Mouse (Mus musculus) olfactory bulb, adult 2 months (tissue): ENCODE results near the gene Uspl1. TPM values are rescaled to one million over a fixed set of nuclear protein-coding genes. Genes with fewer than 3 reads are reported as not detected.

Experiments
- H3K27ac ChIP-seq: fragments of 200-500 bp; 2 replicates; pipeline ENCODE4 v1.5.1; 2012; ENCODE audit warnings: low read depth, low read length; ENCODE audit not compliant: insufficient read depth
- H3K4me1 ChIP-seq: fragments of 200-500 bp; 2 replicates; pipeline ENCODE4 v1.6.1; 2012; ENCODE audit warnings: low read length; ENCODE audit not compliant: control insufficient read depth, insufficient read depth
- H3K4me3 ChIP-seq: fragments of 200-500 bp; 2 replicates; pipeline ENCODE4 v1.5.1; 2012; ENCODE audit warnings: mild to moderate bottlenecking, low read depth, low read length, moderate library complexity; ENCODE audit not compliant: insufficient read depth
- CTCF ChIP-seq: fragments of 200-500 bp; IDR thresholded peaks from 2 replicates; pipeline ENCODE4 v1.5.1; 2012; ENCODE audit warnings: low read depth, mild to moderate bottlenecking, low read length, moderate library complexity; ENCODE audit not compliant: insufficient read depth
- POLR2A ChIP-seq: fragments of 200-500 bp; IDR thresholded peaks from 2 replicates; pipeline ENCODE4 v1.6.1; 2012; ENCODE audit warnings: mild to moderate bottlenecking, low read depth, low read length, moderate library complexity; ENCODE audit not compliant: insufficient read depth
- WGBS: fragments of 180-500 bp; shearing (Covaris S2); methylation state at CpG from one replicate; pipeline ENCODE4 v1.1.7; 2018; 5-methylcytosine and 5-hydroxymethylcytosine counted together
- polyA plus RNA-seq: library from polyadenylated mRNA; stranded (reverse); fragments of >200 nt; gene quantifications from 2 replicates; pipeline ENCODE4 v1.2.4, GENCODE M21; 2012; ENCODE audit warnings: low replicate concordance; ENCODE audit not compliant: missing spikeins, insufficient read depth, insufficient read length

Uspl1 gene
- polyA plus RNA-seq, 1 experiment, result not detected

DNA sequence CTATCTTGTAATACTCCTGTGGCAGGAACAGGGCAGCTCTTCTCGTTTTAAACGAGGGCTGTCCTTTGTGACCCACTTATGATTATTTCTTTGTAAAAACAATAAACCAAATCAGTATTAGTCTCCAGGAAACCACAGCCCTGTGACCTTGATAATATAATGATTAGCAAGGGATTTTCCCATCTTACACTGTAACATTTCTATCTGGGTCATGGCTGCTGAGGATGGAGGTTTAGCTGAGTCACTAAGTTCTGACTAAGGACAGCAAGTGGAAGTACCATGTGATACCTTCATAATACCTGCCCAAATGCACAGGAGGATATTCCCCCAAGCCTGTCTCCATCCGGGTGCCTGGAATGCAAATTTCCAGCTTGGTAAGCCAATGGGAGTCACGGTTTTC, 23.7 kb upstream of the Uspl1 start:
- Histone ChIP-seq H3K4me1 (no peaks in the 10 kb centered on the region), H3K4me3 (no peak overlapping the region), H3K27ac (no peak overlapping the region)
- 85% methylated on average over 4 of the region's 4 CpGs for WGBS
- TF ChIP-seq CTCF (no peak), POLR2A (no peak)

- TF ChIP-seq POLR2A, result no peak
- no peak for TF ChIP-seq CTCF
- WGBS, result 72% methylated on average over 7 of the region's 7 CpGs
- Histone ChIP-seq H3K4me3 (no peak overlapping the region), H3K27ac (no peak overlapping the region), H3K4me1 (no peaks in the 10 kb centered on the region)
Measured at GRCm38 (mm10) chr5:149162890-149163289, 21.3 kb upstream of the Uspl1 start.

- Histone ChIP-seq H3K4me3 (no peak overlapping the region), H3K27ac (no peak overlapping the region), H3K4me1 (no peaks in the 10 kb centered on the region)
- WGBS, result 79% methylated on average over 7 of the region's 7 CpGs
- TF ChIP-seq CTCF, result no peak
- TF ChIP-seq POLR2A, result no peak
Measured at GRCm38 (mm10) chr5:149164881-149165280, 19.3 kb upstream of the Uspl1 start.

DNA sequence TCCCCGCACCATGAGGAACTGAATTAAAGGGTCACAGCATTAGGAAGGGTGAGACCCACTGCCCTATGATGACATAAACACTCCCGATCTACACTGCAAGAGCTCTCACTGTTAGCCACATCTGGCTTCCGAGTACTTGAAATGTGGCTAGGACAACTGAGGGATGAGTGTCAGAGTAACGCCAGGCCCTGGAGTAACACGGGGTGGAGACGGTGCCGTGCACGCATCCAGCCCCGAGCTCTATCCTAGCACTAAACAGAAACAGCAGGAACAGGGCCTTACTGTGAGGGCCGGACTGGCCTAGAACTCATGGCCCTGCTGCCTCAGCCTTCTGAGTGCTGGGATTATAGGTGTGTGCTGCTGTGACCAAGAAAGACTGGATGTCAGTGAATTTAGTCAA, 18.1 kb upstream of the Uspl1 start:
- H3K27ac ChIP-seq, result no peak overlapping the region
- no peak overlapping the region for H3K4me3 ChIP-seq
- WGBS, result 98% methylated on average over 10 of the region's 10 CpGs
- no peaks in the 10 kb centered on the region for H3K4me1 ChIP-seq
- TF ChIP-seq CTCF, result no peak
- no peak for TF ChIP-seq POLR2A

- TF ChIP-seq CTCF (no peak), POLR2A (no peak)
- 89% methylated on average over 2 of the region's 2 CpGs for WGBS
- Histone ChIP-seq H3K27ac (no peak overlapping the region), H3K4me1 (no peaks in the 10 kb centered on the region), H3K4me3 (no peak overlapping the region)
Measured at GRCm38 (mm10) chr5:149168051-149168450, 16.1 kb upstream of the Uspl1 start.

GRCm38 (mm10) chr5:149168816-149169215, 15.3 kb upstream of the Uspl1 start:
- H3K4me1 ChIP-seq, result no peaks in the 10 kb centered on the region
- 71% methylated on average over 9 of the region's 9 CpGs for WGBS
- TF ChIP-seq POLR2A (no peak), CTCF (no peak)
- H3K27ac ChIP-seq, result no peak overlapping the region
- no peak overlapping the region for H3K4me3 ChIP-seq

DNA sequence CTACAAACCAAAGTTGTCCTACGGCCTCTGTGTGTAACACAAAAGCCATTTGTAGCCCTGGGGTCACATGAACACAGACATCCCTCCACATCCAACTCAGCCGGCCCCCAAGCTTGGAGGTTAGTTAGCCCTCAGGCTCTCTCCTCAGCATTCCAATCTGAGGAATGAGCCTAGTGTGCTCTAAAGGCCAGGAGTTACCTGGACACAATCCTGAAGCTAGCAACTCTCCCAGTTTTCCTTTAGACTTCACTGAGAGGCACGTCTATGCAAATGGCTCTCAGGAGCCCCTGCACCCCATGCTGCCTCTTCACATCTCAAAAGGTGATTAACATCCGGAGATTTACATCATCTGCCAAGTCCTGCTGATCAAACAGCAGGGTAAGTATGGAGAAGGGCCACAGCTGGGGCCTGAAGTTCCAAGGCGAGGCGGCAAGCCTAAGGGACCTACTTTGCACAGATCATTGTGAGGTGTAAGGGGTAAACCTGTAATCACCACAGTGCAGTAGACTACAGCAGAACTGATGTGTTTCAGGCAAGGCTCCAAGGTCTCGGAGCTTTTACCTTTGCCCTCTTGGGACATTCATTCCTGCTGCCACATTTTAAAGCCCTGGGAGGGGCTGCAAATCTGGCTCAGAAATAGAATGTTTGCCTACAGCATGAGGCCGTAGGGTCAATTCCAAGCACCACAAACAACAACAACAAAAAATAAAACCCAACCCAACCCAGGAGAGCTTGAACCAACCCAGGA, 13.1 kb upstream of the Uspl1 start:
- 87% methylated on average over 8 of the region's 8 CpGs for WGBS
- Histone ChIP-seq H3K27ac (no peak overlapping the region), H3K4me3 (no peak overlapping the region), H3K4me1 (no peaks in the 10 kb centered on the region)
- TF ChIP-seq CTCF, result no peak
- TF ChIP-seq POLR2A, result no peak

DNA sequence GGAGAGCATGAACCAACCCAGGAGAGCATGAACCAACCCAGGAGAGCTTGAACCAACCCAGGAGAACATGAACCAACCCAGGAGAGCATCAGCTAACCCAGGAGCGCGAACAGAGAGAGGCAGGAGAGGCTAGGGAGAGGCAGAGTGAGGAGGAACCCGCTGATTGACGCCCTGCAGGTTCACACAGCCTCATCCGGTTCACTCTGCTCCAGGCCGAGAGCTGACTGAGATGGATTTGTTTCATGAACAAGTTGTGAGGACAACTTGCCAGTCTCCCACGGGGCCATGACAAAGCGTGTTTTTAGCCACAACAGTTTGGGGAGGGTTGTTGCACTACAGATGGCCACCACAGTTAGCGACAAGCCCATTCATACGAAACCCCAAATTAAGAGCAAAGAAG, 11.9 kb upstream of the Uspl1 start:
- H3K4me1 ChIP-seq, result no peaks in the 10 kb centered on the region
- no peak overlapping the region for H3K4me3 ChIP-seq
- no peak overlapping the region for H3K27ac ChIP-seq
- 71% methylated on average over 10 of the region's 10 CpGs for WGBS
- TF ChIP-seq CTCF (no peak), POLR2A (no peak)

DNA sequence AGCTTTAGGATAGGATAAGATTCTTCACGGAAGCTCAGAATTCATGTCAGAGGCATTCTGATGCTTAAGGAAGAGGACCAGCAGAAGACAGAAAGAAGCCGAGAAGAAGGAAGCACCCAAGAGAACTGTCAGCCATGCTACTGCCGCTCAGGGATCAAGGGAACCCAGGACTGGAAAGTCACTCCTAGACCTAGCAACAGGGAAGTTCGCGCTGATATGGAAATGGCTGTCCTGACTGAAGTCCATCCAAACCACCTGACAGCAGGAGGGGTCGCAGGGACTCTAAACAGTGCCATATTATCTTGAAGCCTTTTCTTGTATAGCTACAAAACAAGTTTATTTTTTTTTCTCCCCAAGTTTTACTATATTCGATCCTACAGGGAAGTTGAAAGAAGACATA, 9.6 kb upstream of the Uspl1 start:
- Histone ChIP-seq H3K4me3 (no peak overlapping the region), H3K27ac (no peak overlapping the region), H3K4me1 (no peaks in the 10 kb centered on the region)
- 91% methylated on average over 7 of the region's 7 CpGs for WGBS
- no peak for TF ChIP-seq POLR2A
- TF ChIP-seq CTCF, result no peak
